Mouse (Mus musculus): Measurements from ENCODE around the gene Nuak2. TPM values are rescaled to one million over a fixed set of nuclear protein-coding genes. Genes with fewer than 3 reads are reported as not detected.

The Nuak2 gene
- polyA plus RNA-seq, 1 experiment from 2014 or later, result 3.0 TPM

- H3K4me3 ChIP-seq, result peak overlapping the region; percentile 36; the same call in 1 of the 2 replicates
- 30% methylated on average over 7 of the region's 7 CpGs for WGBS
- H3K9me3 ChIP-seq, result no peaks in the 10 kb centered on the region
- peak overlapping the region; percentile 59; the same call in 1 of the 2 replicates for H3K27ac ChIP-seq
- peak; percentile 95 for DNase-seq (ENCODE audit: low spot score)
- peaks cover 46% of the 10 kb centered on the region for H3K4me1 ChIP-seq
- H3K36me3 ChIP-seq, result peaks cover 8% of the 10 kb centered on the region; the same call in 1 of the 2 replicates
- H3K27me3 ChIP-seq (ENCODE audit: insufficient read depth, poor library complexity, severe bottlenecking), result no peaks in the 10 kb centered on the region
Observed at GRCm38 (mm10) chr1:132367692-132368506, 52.0 kb downstream of the Nuak2 start.

- Histone ChIP-seq H3K4me3 (no peak overlapping the region), H3K4me1 (peaks cover 60% of the 10 kb centered on the region), H3K9me3 (no peaks in the 10 kb centered on the region), H3K27ac (peak overlapping the region; percentile 23; the same call in 1 of the 2 replicates), H3K36me3 (peaks cover 3% of the 10 kb centered on the region; the same call in 1 of the 2 replicates), H3K27me3 (ENCODE audit: insufficient read depth, poor library complexity, severe bottlenecking) (no peaks in the 10 kb centered on the region)
- 72% methylated on average over 9 of the region's 9 CpGs for WGBS
- DNase-seq (ENCODE audit: low spot score), result no peak
Observed at GRCm38 (mm10) chr1:132370681-132371173, 54.8 kb downstream of the Nuak2 start.

GRCm38 (mm10) chr1:132371298-132372081 lies 55.6 kb downstream of the Nuak2 start:
- H3K4me3 ChIP-seq, result no peak overlapping the region
- H3K4me1 ChIP-seq, result peaks cover 68% of the 10 kb centered on the region
- H3K27me3 ChIP-seq (ENCODE audit: insufficient read depth, poor library complexity, severe bottlenecking), result no peaks in the 10 kb centered on the region
- WGBS, result 69% methylated on average over 8 of the region's 8 CpGs
- DNase-seq (ENCODE audit: low spot score), result no peak
- H3K36me3 ChIP-seq, result peaks cover 3% of the 10 kb centered on the region; the same call in 1 of the 2 replicates
- peak overlapping the region; percentile 43; the same call in 1 of the 2 replicates for H3K27ac ChIP-seq
- no peaks in the 10 kb centered on the region for H3K9me3 ChIP-seq

- peak overlapping the region; percentile 81 for H3K27ac ChIP-seq
- 81% methylated on average over 5 of the region's 5 CpGs for WGBS
- H3K9me3 ChIP-seq, result no peaks in the 10 kb centered on the region
- H3K27me3 ChIP-seq (ENCODE audit: insufficient read depth, poor library complexity, severe bottlenecking), result no peaks in the 10 kb centered on the region
- H3K4me1 ChIP-seq, result peaks cover 72% of the 10 kb centered on the region
- H3K4me3 ChIP-seq, result no peak overlapping the region
- peaks cover 3% of the 10 kb centered on the region; the same call in 1 of the 2 replicates for H3K36me3 ChIP-seq
- DNase-seq (ENCODE audit: low spot score), result no peak
Observed at GRCm38 (mm10) chr1:132372354-132372753, 56.4 kb downstream of the Nuak2 start.

GRCm38 (mm10) chr1:132372896-132373534 lies 57.1 kb downstream of the Nuak2 start:
- no peaks in the 10 kb centered on the region for H3K27me3 ChIP-seq (ENCODE audit: insufficient read depth, poor library complexity, severe bottlenecking)
- H3K9me3 ChIP-seq, result no peaks in the 10 kb centered on the region
- H3K27ac ChIP-seq, result peak overlapping the region; percentile 81
- peaks cover 8% of the 10 kb centered on the region; the same call in 1 of the 2 replicates for H3K36me3 ChIP-seq
- no peak overlapping the region for H3K4me3 ChIP-seq
- H3K4me1 ChIP-seq, result peaks cover 70% of the 10 kb centered on the region
- DNase-seq (ENCODE audit: low spot score), result no peak
- 82% methylated on average over 6 of the region's 6 CpGs for WGBS

GRCm38 (mm10) chr1:132374140-132374872 lies 58.4 kb downstream of the Nuak2 start:
- Histone ChIP-seq H3K27me3 (ENCODE audit: insufficient read depth, poor library complexity, severe bottlenecking) (no peaks in the 10 kb centered on the region), H3K27ac (peak overlapping the region; percentile 81), H3K4me3 (no peak overlapping the region), H3K9me3 (no peaks in the 10 kb centered on the region), H3K4me1 (peaks cover 70% of the 10 kb centered on the region), H3K36me3 (peaks cover 19% of the 10 kb centered on the region)
- 27% methylated on average over 5 of the region's 5 CpGs for WGBS
- DNase-seq (ENCODE audit: low spot score), result no peak

GRCm38 (mm10) chr1:132374873-132375244 lies 58.9 kb downstream of the Nuak2 start:
- H3K27me3 ChIP-seq (ENCODE audit: insufficient read depth, poor library complexity, severe bottlenecking), result no peaks in the 10 kb centered on the region
- H3K9me3 ChIP-seq, result no peaks in the 10 kb centered on the region
- WGBS, result 71% methylated on average over 3 of the region's 3 CpGs
- no peak overlapping the region for H3K4me3 ChIP-seq
- peaks cover 25% of the 10 kb centered on the region for H3K36me3 ChIP-seq
- peaks cover 70% of the 10 kb centered on the region for H3K4me1 ChIP-seq
- H3K27ac ChIP-seq, result peak overlapping the region; percentile 81
- no peak for DNase-seq (ENCODE audit: low spot score)

- 43% methylated on average over 4 of the region's 4 CpGs for WGBS
- Histone ChIP-seq H3K27ac (peak overlapping the region; percentile 81), H3K9me3 (no peaks in the 10 kb centered on the region), H3K4me1 (peaks cover 70% of the 10 kb centered on the region), H3K27me3 (ENCODE audit: insufficient read depth, poor library complexity, severe bottlenecking) (no peaks in the 10 kb centered on the region), H3K4me3 (no peak overlapping the region), H3K36me3 (peaks cover 29% of the 10 kb centered on the region)
- DNase-seq (ENCODE audit: low spot score), result no peak
Observed at GRCm38 (mm10) chr1:132375256-132375655, 59.3 kb downstream of the Nuak2 start.

- Histone ChIP-seq H3K9me3 (no peaks in the 10 kb centered on the region), H3K27ac (peak overlapping the region; percentile 31), H3K4me3 (no peak overlapping the region), H3K27me3 (ENCODE audit: insufficient read depth, poor library complexity, severe bottlenecking) (no peaks in the 10 kb centered on the region), H3K4me1 (peaks cover 62% of the 10 kb centered on the region), H3K36me3 (peaks cover 34% of the 10 kb centered on the region)
- no peak for DNase-seq (ENCODE audit: low spot score)
- WGBS, result 77% methylated on average over 8 of the region's 8 CpGs
Observed at GRCm38 (mm10) chr1:132376211-132377054, 60.5 kb downstream of the Nuak2 start.

- peaks cover 61% of the 10 kb centered on the region for H3K4me1 ChIP-seq
Observed at GRCm38 (mm10) chr1:132377055-132377365, 61.1 kb downstream of the Nuak2 start.

GRCm38 (mm10) chr1:132377811-132378210 lies 61.9 kb downstream of the Nuak2 start:
- DNase-seq (ENCODE audit: low spot score), result no peak
- Histone ChIP-seq H3K27me3 (ENCODE audit: insufficient read depth, poor library complexity, severe bottlenecking) (no peaks in the 10 kb centered on the region), H3K4me3 (no peak overlapping the region), H3K9me3 (no peaks in the 10 kb centered on the region), H3K4me1 (peaks cover 58% of the 10 kb centered on the region), H3K27ac (no peak overlapping the region), H3K36me3 (peaks cover 34% of the 10 kb centered on the region)
- 85% methylated on average over 3 of the region's 3 CpGs for WGBS

More at GRCm38 (mm10) chr1:132377055-132377365, 61.1 kb downstream of the Nuak2 start:
- Histone ChIP-seq H3K27ac (peak overlapping the region; percentile 31), H3K36me3 (peaks cover 34% of the 10 kb centered on the region), H3K27me3 (ENCODE audit: insufficient read depth, poor library complexity, severe bottlenecking) (no peaks in the 10 kb centered on the region), H3K9me3 (no peaks in the 10 kb centered on the region), H3K4me3 (no peak overlapping the region)
- no peak for DNase-seq (ENCODE audit: low spot score)
- 62% methylated on average over 7 of the region's 7 CpGs for WGBS
